Mouse (Mus musculus): ENCODE measurements around the gene Nacc2.

GRCm38 (mm10) chr2:26082883-26083282, 40.1 kb downstream of the Nacc2 start:
- TF ChIP-seq MYOG (IDR thresholded peaks at IDR 0.05; ENCODE audit: control insufficient read depth in 1 of 3, insufficient read depth in 1 of 3, insufficient read length in 2 of 3, low read depth in 2 of 3) (no peak), POLR2A (IDR thresholded peaks at IDR 0.05; ENCODE audit: insufficient read length, low read depth) (no peak), MAX (IDR thresholded peaks at IDR 0.05; ENCODE audit: low read depth) (no peak), E2F4 (IDR thresholded peaks at IDR 0.05; ENCODE audit: insufficient read depth) (no peak), TCF12 (IDR thresholded peaks at IDR 0.05; ENCODE audit: insufficient read depth, poor library complexity, severe bottlenecking) (no peak), POLR2AphosphoS2 (IDR thresholded peaks at IDR 0.05; ENCODE audit: insufficient read length, low read depth) (no peak), CEBPB (IDR thresholded peaks at IDR 0.05; ENCODE audit: insufficient read depth, poor library complexity, severe bottlenecking) (no peak), TCF3 (IDR thresholded peaks at IDR 0.05; ENCODE audit: insufficient read length, low read depth) (no peak), MYOD1 (IDR thresholded peaks at IDR 0.05; ENCODE audit: control insufficient read depth in 1 of 3, insufficient read length in 2 of 3, low read depth in 2 of 3) (no peak), REST (IDR thresholded peaks at IDR 0.05; ENCODE audit: insufficient read depth, insufficient read length) (no peak), USF1 (IDR thresholded peaks at IDR 0.05; ENCODE audit: low read depth) (no peak)
